Mouse (Mus musculus): Measurements from ENCODE around the gene Trhr2. TPM values are rescaled to one million over a fixed set of nuclear protein-coding genes. Genes with fewer than 3 reads are reported as not detected.

Gene Trhr2
- not detected in 2 replicates for polyA plus RNA-seq (2016; fragmentation: Nextera tagmentation; extraction: Ambion mirVana)

- Histone ChIP-seq H3K27ac (ENCODE audit: poor library complexity, severe bottlenecking) (no peak within 1 kb of the TSS), H3K4me2 (no peak within 1 kb of the TSS), H3K27me3 (replicated peaks) (peaks cover 31% of the 10 kb centered on the region), H3K9me3 (replicated peaks) (no peaks in the 10 kb centered on the region), H3K4me3 (no peak within 1 kb of the TSS), H3K9ac (no peak within 1 kb of the TSS), H3K4me1 (replicated peaks) (no peaks in the 10 kb centered on the region; the same call in 1 of the 2 replicates), H3K36me3 (no peaks in the 10 kb centered on the region)
- no peak for ATAC-seq (ENCODE audit: insufficient number of reproducible peaks, low FRiP score)
- WGBS: 68% methylated on average over 7 of the region's 7 CpGs
These were observed at the start of gene Trhr2 for GRCm38 (mm10) chr8:122360696-122361416. TSS of gene Trhr2 (minus strand) at chr8:122360746.

- ATAC-seq (ENCODE audit: insufficient number of reproducible peaks, low FRiP score): no peak
- no peak overlapping the region for H3K9ac ChIP-seq
- H3K36me3 ChIP-seq: peaks cover 98% of the 10 kb centered on the region
- peaks cover 12% of the 10 kb centered on the region for H3K4me1 ChIP-seq (replicated peaks)
- no peaks in the 10 kb centered on the region for H3K9me3 ChIP-seq (replicated peaks)
- no peak overlapping the region for H3K4me3 ChIP-seq
- WGBS: 91% methylated on average over 7 of the region's 7 CpGs
- no peaks in the 10 kb centered on the region for H3K27me3 ChIP-seq (replicated peaks)
- H3K27ac ChIP-seq (ENCODE audit: poor library complexity, severe bottlenecking): no peak overlapping the region
- no peak overlapping the region for H3K4me2 ChIP-seq
These were observed 47.1 kb upstream of the Trhr2 start for GRCm38 (mm10) chr8:122407678-122408077.

GRCm38 (mm10) chr8:122405146-122405805 is 44.7 kb upstream of the Trhr2 start:
- WGBS: 58% methylated on average over 9 of the region's 9 CpGs
- Histone ChIP-seq H3K4me3 (no peak overlapping the region), H3K27me3 (replicated peaks) (no peaks in the 10 kb centered on the region), H3K4me1 (replicated peaks) (peaks cover 12% of the 10 kb centered on the region), H3K4me2 (no peak overlapping the region), H3K9ac (no peak overlapping the region), H3K9me3 (replicated peaks) (no peaks in the 10 kb centered on the region), H3K27ac (ENCODE audit: poor library complexity, severe bottlenecking) (no peak overlapping the region), H3K36me3 (peaks cover 96% of the 10 kb centered on the region)
- no peak for ATAC-seq (ENCODE audit: insufficient number of reproducible peaks, low FRiP score)

- ATAC-seq (ENCODE audit: insufficient number of reproducible peaks, low FRiP score): no peak
These were observed 37.6 kb upstream of the Trhr2 start for GRCm38 (mm10) chr8:122398186-122398585.

GRCm38 (mm10) chr8:122395291-122395690 is 34.7 kb upstream of the Trhr2 start:
- H3K36me3 ChIP-seq: peaks cover 80% of the 10 kb centered on the region
- H3K27me3 ChIP-seq (replicated peaks): no peaks in the 10 kb centered on the region
- WGBS: 86% methylated on average over 6 of the region's 6 CpGs
- no peak overlapping the region for H3K27ac ChIP-seq (ENCODE audit: poor library complexity, severe bottlenecking)
- no peak for ATAC-seq (ENCODE audit: insufficient number of reproducible peaks, low FRiP score)
- no peaks in the 10 kb centered on the region for H3K9me3 ChIP-seq (replicated peaks)
- no peaks in the 10 kb centered on the region for H3K4me1 ChIP-seq (replicated peaks)
- H3K9ac ChIP-seq: no peak overlapping the region
- no peak overlapping the region for H3K4me2 ChIP-seq
- H3K4me3 ChIP-seq: no peak overlapping the region

More at GRCm38 (mm10) chr8:122398186-122398585, 37.6 kb upstream of the Trhr2 start:
- WGBS: 93% methylated on average over 9 of the region's 9 CpGs
- H3K9ac ChIP-seq: no peak overlapping the region
- H3K36me3 ChIP-seq: peaks cover 83% of the 10 kb centered on the region
- no peaks in the 10 kb centered on the region for H3K4me1 ChIP-seq (replicated peaks)
- H3K4me3 ChIP-seq: no peak overlapping the region
- no peak overlapping the region for H3K27ac ChIP-seq (ENCODE audit: poor library complexity, severe bottlenecking)
- no peaks in the 10 kb centered on the region for H3K9me3 ChIP-seq (replicated peaks)
- no peaks in the 10 kb centered on the region for H3K27me3 ChIP-seq (replicated peaks)
- no peak overlapping the region for H3K4me2 ChIP-seq

- no peak overlapping the region for H3K9ac ChIP-seq
- no peak overlapping the region for H3K4me3 ChIP-seq
- H3K4me1 ChIP-seq (replicated peaks): no peaks in the 10 kb centered on the region
- peaks cover 78% of the 10 kb centered on the region for H3K36me3 ChIP-seq
- H3K9me3 ChIP-seq (replicated peaks): peaks cover 4% of the 10 kb centered on the region; the same call in 1 of the 2 replicates
- no peak for ATAC-seq (ENCODE audit: insufficient number of reproducible peaks, low FRiP score)
- no peak overlapping the region for H3K4me2 ChIP-seq
- no peaks in the 10 kb centered on the region for H3K27me3 ChIP-seq (replicated peaks)
- no peak overlapping the region for H3K27ac ChIP-seq (ENCODE audit: poor library complexity, severe bottlenecking)
These were observed 33.2 kb upstream of the Trhr2 start for GRCm38 (mm10) chr8:122393717-122394116.

GRCm38 (mm10) chr8:122390758-122391157 is 30.2 kb upstream of the Trhr2 start:
- no peak overlapping the region for H3K4me3 ChIP-seq
- ATAC-seq (ENCODE audit: insufficient number of reproducible peaks, low FRiP score): no peak
- no peaks in the 10 kb centered on the region for H3K27me3 ChIP-seq (replicated peaks)
- H3K36me3 ChIP-seq: peaks cover 91% of the 10 kb centered on the region
- WGBS: 86% methylated on average over 3 of the region's 3 CpGs
- no peak overlapping the region for H3K9ac ChIP-seq
- H3K4me1 ChIP-seq (replicated peaks): no peaks in the 10 kb centered on the region
- H3K9me3 ChIP-seq (replicated peaks): peaks cover 9% of the 10 kb centered on the region; the same call in 1 of the 2 replicates
- H3K27ac ChIP-seq (ENCODE audit: poor library complexity, severe bottlenecking): no peak overlapping the region
- H3K4me2 ChIP-seq: no peak overlapping the region

GRCm38 (mm10) chr8:122389357-122389756 is 28.8 kb upstream of the Trhr2 start:
- ATAC-seq (ENCODE audit: insufficient number of reproducible peaks, low FRiP score): no peak
- Histone ChIP-seq H3K4me1 (replicated peaks) (no peaks in the 10 kb centered on the region), H3K36me3 (peaks cover 94% of the 10 kb centered on the region), H3K27me3 (replicated peaks) (no peaks in the 10 kb centered on the region), H3K27ac (ENCODE audit: poor library complexity, severe bottlenecking) (no peak overlapping the region), H3K9ac (no peak overlapping the region), H3K4me2 (no peak overlapping the region), H3K4me3 (no peak overlapping the region), H3K9me3 (replicated peaks) (peaks cover 9% of the 10 kb centered on the region; the same call in 1 of the 2 replicates)
- 84% methylated on average over 3 of the region's 3 CpGs for WGBS

GRCm38 (mm10) chr8:122383039-122383438 is 22.5 kb upstream of the Trhr2 start:
- Histone ChIP-seq H3K9me3 (replicated peaks) (no peaks in the 10 kb centered on the region), H3K27me3 (replicated peaks) (no peaks in the 10 kb centered on the region), H3K4me1 (replicated peaks) (peaks cover 6% of the 10 kb centered on the region), H3K27ac (ENCODE audit: poor library complexity, severe bottlenecking) (no peak overlapping the region), H3K4me2 (no peak overlapping the region), H3K4me3 (no peak overlapping the region), H3K9ac (no peak overlapping the region), H3K36me3 (peaks cover 69% of the 10 kb centered on the region)
- no peak for ATAC-seq (ENCODE audit: insufficient number of reproducible peaks, low FRiP score)
- WGBS: 75% methylated on average over 4 of the region's 4 CpGs

- peak; percentile 96 for ATAC-seq (ENCODE audit: insufficient number of reproducible peaks, low FRiP score)
- 2% methylated on average over 104 of the region's 107 CpGs for WGBS
These were observed 16.1 kb upstream of the Trhr2 start, which contains the start of gene Zc3h18 for GRCm38 (mm10) chr8:122376365-122377231. TSS of gene Zc3h18 (plus strand) at chr8:122376609.

More at GRCm38 (mm10) chr8:122376365-122377231, 16.1 kb upstream of the Trhr2 start, which contains the start of gene Zc3h18:
- Histone ChIP-seq H3K4me1 (replicated peaks) (peaks cover 25% of the 10 kb centered on the region), H3K4me3 (peak within 1 kb of the TSS; percentile 70), H3K27me3 (replicated peaks) (no peaks in the 10 kb centered on the region), H3K4me2 (peak within 1 kb of the TSS; percentile 89), H3K36me3 (peaks cover 19% of the 10 kb centered on the region), H3K9me3 (replicated peaks) (no peaks in the 10 kb centered on the region), H3K9ac (peak within 1 kb of the TSS; percentile 92), H3K27ac (ENCODE audit: poor library complexity, severe bottlenecking) (peak within 1 kb of the TSS; percentile 90)
